In the genomic region with DNA sequence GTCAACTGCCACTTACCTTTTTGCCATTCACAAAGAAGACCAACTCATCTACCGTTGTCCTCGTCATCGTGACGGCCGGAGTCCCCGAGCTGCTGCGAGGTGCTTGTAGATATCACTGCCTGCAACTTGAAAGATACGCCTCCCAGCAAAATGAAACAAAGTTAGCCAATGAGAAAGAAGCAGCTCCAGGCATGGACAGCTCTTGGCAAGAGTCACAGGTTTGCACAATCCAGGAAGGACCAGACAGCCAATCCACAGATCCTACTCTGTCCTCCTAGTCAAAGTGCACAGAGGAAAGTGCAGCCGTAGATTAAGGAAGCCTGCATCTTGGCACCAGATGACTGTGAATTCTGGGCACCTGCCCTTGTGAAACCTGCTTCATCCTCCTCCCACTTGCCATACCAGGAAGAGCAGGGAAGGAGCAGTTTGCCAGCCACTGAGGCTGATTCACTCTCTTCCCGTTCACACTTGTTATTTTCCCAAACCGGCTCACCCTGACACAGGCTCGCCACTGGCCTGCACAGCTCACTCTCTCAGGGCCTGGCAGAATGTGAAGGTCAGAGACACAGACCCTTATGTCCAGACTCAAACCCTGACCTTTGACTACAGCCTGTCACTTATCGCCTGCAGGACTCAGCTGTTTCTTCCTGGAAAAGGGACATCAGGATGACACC, we compare ENCODE assay signal across 9 mouse cellular contexts. TPM values are rescaled to one million over a fixed set of nuclear protein-coding genes. Genes with fewer than 3 reads are reported as not detected.
A peak's percentile ranks its signal among the peaks of the same experiment; 100 is the strongest.
DNase-seq lines count a peak whose midpoint lies in the region; ATAC-seq lines count a peak whose summit lies in the region.
"Had no signal": no experiment of that assay in that cellular context is flagged by ENCODE, and none has a peak within 500 bp of the region (broad histone marks: within the 10 kb centered on the region; RNA-seq: fewer than 3 reads in every experiment).

A gene (minus strand): TSS at position 135 of the 674 bp plus-strand sequence.

- no peaks in the 10 kb centered on the region for H3K4me1 ChIP-seq in forebrain, embryonic 12.5 days
- H3K4me1 ChIP-seq: limb, embryonic 15.5 days had no signal

- no peak within 1 kb of the TSS for H3K4me2 ChIP-seq in forebrain, embryonic 12.5 days
- H3K4me2 ChIP-seq: limb, embryonic 15.5 days had no signal

- H3K4me3 ChIP-seq in forebrain, embryonic 12.5 days (replicated peaks): no peak within 1 kb of the TSS
- H3K4me3 ChIP-seq: limb, embryonic 15.5 days had no signal

- H3K9ac ChIP-seq in forebrain, embryonic 12.5 days: no peak within 1 kb of the TSS
- H3K9ac ChIP-seq: limb, embryonic 15.5 days had no signal

- peak; percentile 38 for ATAC-seq in common myeloid progenitor, adult 5-6 weeks (replicated peaks; ENCODE audit: low read depth, poor library complexity, severe bottlenecking)
- ATAC-seq in hematopoietic stem cell, adult 5-6 weeks (replicated peaks in 1 of 2; ENCODE audit: insufficient read depth in 1 of 2, low FRiP score in 2 of 2, low TSS enrichment in 1 of 2, low read depth in 1 of 2, poor library complexity in 2 of 2, severe bottlenecking in 2 of 2): peak; percentile 34 to 44; a peak in 3 of 4 replicates
- no peak for ATAC-seq in forebrain, embryonic 12.5 days (ENCODE audit: low FRiP score)
- ATAC-seq in frontal cortex, adult (ENCODE audit: low TSS enrichment): no peak

- H3K27ac ChIP-seq in forebrain, embryonic 12.5 days: no peak within 1 kb of the TSS
- H3K27ac ChIP-seq: limb, embryonic 15.5 days had no signal

- DNase-seq in left cerebral cortex, adult 8-10 months (ENCODE audit: low spot score in 2 of 2): no peak
- no peak for DNase-seq in left cerebral cortex, postnatal 4 days
- DNase-seq in lung, postnatal 36 days: peak; percentile 94
- DNase-seq in right cerebral cortex, adult 18-20 months: no peak

- intact Hi-C loops in left cerebral cortex, postnatal 4 days (cut with DNase I): no loop called here

- H3K9me3 ChIP-seq in forebrain, embryonic 12.5 days: no peaks in the 10 kb centered on the region
- H3K9me3 ChIP-seq: limb, embryonic 15.5 days had no signal

- 88% methylated on average over 13 of the region's 13 CpGs for WGBS in forebrain, embryonic 12.5 days

- H3K36me3 ChIP-seq in forebrain, embryonic 12.5 days (replicated peaks): no peaks in the 10 kb centered on the region
- H3K36me3 ChIP-seq: limb, embryonic 15.5 days had no signal

- no peaks in the 10 kb centered on the region for H3K27me3 ChIP-seq in forebrain, embryonic 12.5 days
- H3K27me3 ChIP-seq: limb, embryonic 15.5 days had no signal

RNA-seq across cellular contexts. Expression of the gene that starts here (rescaled TPM):
- total RNA-seq in left cerebral cortex, adult 8-10 months (2022): 10 to 100 TPM; 22.8 to 25.2 (median 24.1) TPM
- total RNA-seq in left cerebral cortex, postnatal 4 days (2021): under 1 TPM; 0.38 to 0.58 TPM
- total RNA-seq in common myeloid progenitor, adult 5-6 weeks (2017): 5.1 and 9.1 TPM in 2 replicates
- 7.8 and 17.8 TPM in 2 replicates for total RNA-seq in hematopoietic stem cell, adult 5-6 weeks (2017)
- polyA plus RNA-seq in forebrain, embryonic 12.5 days (2016; fragmentation: Nextera tagmentation; extraction: Ambion mirVana): 0.33 and 0.42 TPM in 2 replicates

Comparison
In these comparisons a context has a peak if more than half of its experiments do, and no peak if none do; other contexts are left out.
1. ATAC-seq: peak in common myeloid progenitor, adult 5-6 weeks (single experiment) and hematopoietic stem cell, adult 5-6 weeks (2 of 2); none in forebrain, embryonic 12.5 days (single experiment) and frontal cortex, adult (single experiment).